Mouse (Mus musculus) thymus, postnatal 36 days (tissue): ENCODE measurements around the gene Nthl1.

Source experiments
- DNase-seq, 2 experiments: peaks; one replicate each; pipeline ENCODE4 v3.0.0; 2022; ENCODE audit warnings: mixed read lengths in 2 of 2

The Nthl1 gene

DNA sequence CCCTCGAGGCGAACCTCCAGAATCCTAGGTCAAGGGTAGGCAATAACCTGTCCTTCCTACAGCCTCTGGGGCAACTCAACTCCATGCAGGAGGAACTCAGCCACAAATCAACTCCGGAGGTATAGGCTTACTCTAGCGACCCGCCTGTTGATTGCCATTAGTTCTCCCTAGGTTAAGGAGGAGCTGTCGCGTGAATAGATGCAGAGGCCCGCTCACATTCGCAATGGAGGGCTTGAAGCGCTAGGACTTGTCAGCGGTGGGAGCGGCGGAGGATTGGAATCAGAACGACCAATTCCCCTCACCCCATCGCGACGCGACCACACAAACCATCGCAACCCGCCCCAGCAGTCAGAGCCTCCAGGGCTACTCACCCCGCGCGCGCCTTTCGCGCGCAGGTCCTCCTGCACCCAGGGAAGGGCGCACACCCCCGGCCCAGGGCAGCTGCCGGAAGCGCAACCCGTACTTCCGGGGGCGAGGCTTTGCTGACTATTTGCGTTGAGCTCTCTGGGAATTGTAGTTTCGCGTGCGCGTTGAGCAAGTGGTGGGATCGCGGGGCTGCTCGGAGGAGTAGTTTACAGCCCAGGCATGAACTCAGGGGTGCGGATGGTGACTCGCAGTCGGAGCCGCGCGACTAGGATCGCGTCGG, at the start of gene Nthl1, which contains the start of gene Tsc2:
Gene Nthl1, plus strand, starts transcription at position 514 of the 646 bp plus-strand sequence.
Gene Tsc2, minus strand, starts transcription at position 464 of the 646 bp plus-strand sequence.
- DNase-seq: peak; percentile 87 to 92

DNA sequence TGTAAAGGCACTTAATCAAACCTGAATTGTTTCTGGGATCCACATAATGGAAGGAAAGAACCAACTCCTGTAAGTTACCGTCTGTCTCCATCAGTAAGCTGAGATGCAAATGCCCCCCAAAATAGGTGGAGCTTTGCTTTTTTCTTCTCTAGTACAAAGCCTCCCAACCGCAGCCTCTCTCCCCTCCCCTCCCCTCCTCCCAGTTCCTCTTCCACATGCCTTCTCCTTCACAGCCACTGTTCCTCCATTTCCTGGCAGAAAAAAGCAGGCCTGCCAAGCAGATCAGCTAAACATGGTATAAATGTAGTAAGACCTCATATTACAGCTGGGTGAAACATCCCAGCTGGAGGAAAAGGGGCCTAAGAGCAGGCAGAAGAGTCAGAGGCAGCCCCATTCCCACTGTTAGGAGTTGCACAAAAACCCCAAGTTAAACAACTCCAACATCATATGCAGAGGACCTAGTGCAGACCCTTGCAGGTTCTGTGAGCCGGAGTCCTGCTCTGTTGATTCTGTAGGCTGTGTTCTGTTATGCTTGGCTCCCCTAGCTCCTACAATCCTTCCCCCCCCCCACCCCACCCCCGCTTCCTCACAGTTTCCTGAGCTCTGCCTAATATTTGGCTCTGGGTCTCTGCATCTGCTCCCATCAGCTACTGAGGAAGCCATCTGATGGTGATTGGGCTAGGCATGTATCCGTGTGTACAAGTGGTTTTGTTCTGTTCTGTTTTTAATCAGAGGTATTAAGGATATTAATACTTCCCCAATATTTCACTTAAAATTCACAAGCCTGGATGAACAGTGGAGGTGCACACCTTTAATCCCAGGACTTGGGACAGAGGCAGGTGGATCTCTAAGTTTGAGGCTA, 48.6 kb upstream of the Nthl1 start:
- no peak for DNase-seq

DNA sequence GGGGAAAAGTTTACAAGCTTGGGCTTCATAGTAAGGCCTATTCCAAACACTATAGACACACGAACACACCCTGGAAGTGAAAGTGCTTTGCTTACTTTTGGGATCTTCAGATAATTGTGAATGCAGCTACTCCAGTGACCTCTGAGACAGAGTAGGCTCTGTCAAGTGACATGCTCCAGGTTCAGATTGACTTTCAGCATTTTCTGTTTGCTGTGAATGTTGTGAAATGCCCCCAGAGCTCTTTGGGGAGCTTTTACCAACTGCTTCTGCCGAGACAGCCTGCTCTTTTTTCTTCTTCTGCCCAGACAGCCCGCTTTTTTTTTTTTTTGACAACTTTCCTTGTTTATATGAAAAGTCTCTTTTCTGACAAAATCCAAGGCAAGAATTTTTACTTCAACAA, 48.0 kb upstream of the Nthl1 start:
- DNase-seq: no peak

DNA sequence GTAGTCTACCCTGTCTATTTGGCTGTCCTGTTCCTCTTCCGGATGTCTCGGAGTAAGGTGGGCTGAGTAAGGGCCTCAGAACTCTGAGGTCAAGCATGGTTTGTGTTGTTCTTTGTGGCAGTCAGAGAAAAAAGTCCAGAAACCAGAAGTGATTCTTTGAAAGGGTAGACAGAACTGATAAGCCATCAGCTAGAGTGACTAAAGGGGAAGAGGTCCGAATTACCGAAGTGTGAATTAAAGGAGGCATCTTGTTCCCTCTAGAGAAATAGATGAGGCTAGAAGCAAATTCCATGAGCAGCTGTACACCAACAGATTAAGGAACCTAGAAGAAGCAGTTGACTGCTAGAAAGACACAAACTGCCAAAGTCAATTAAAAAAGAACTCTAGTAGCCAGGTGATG, 45.9 kb upstream of the Nthl1 start:
- DNase-seq: no peak

DNA sequence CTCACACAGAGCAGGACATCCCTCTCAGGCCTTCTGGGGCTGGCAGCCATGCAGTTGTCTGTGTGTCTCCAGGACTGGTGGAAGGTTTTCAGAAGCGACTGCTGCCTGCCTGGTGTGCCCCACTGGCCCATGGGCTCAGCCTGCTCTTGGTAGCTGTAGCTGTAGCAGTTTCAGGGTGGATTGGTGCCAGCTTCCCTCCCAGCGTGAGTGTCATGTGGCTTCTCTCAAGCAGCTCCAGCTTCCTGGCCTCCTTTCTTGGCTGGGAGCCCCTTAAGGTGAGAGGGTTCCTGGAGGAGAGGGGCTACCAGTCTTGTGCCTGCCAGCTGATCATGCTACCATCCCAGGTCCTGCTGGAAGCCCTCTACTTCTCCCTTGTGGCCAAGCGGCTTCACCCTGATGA, 41.5 kb upstream of the Nthl1 start:
- DNase-seq: no peak

DNA sequence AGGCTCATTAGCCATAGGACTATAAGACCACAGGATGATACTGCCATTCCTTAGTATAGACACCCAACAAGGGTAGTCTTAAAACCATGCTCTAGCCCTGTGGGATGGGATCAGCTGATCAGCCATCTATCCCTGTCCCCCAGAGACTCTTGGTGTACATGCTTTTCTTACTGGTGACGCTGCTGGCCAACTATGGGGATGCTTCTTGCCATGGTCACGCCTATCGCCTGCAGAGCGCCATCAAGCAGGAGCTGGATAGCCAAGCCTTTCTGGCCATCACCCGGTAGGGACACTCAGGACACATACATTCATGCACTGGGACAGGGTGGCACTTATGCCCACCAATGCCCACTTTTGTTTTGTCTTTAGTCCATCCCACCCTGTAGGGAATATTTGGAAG, 40.8 kb upstream of the Nthl1 start:
- no peak for DNase-seq

DNA sequence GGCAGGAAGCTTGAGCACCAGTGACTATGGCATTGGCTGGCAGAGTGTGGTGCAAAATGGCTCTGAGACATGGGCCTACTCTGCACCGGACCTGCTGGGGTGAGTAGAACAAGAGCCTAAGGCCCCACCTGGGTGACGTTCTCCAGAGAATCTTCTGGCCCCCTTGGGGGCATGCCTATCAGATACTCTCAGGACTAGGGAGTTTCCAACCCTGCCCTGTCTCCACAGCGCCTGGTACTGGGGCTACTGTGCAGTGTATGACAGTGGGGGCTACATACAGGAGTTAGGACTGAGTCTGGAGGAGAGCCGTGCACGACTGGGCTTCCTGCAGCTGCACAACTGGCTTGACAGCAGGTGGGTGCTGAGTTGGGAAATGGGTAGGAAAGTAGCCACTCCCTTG, 39.2 kb upstream of the Nthl1 start:
- no peak for DNase-seq

DNA sequence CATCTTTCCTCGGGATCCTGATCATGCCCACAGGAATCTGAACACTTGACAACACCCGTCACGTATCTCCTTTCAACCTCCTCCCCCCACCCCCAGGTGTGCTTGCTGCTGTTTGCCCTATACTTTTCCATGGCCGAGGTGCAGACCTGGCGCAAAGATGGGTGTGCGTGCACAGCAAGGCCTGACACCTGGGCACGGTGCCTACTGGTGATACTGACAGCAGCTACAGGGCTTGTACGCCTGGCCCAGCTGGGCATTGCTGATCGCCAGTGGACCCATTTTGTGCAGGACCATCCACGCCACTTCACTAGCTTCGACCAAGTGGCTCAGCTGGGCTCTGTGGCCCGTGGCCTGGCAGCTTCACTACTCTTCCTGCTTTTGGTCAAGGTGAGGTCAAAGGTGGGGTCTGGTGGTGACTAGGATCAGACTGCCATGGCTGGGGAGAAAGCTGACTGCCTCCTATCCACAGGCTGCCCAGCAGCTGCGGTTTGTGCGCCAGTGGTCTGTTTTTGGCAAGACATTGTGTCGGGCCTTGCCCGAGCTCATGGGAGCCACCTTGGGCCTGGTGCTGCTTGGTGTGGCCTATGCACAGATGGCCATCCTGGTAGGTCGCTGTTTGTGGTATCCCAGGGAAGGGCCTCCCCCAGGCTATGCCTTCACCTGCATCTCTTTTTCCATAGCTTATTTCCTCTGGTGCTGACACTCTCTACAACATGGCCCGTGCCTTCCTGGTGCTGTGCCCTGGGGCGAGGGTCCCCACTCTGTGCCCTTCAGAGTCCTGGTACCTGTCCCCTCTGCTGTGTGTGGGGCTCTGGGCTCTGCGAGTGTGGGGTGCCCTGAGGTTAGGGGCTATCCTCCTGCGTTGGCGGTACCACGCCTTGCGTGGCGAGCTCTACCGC, 38.2 kb upstream of the Nthl1 start:
- DNase-seq: no peak

DNA sequence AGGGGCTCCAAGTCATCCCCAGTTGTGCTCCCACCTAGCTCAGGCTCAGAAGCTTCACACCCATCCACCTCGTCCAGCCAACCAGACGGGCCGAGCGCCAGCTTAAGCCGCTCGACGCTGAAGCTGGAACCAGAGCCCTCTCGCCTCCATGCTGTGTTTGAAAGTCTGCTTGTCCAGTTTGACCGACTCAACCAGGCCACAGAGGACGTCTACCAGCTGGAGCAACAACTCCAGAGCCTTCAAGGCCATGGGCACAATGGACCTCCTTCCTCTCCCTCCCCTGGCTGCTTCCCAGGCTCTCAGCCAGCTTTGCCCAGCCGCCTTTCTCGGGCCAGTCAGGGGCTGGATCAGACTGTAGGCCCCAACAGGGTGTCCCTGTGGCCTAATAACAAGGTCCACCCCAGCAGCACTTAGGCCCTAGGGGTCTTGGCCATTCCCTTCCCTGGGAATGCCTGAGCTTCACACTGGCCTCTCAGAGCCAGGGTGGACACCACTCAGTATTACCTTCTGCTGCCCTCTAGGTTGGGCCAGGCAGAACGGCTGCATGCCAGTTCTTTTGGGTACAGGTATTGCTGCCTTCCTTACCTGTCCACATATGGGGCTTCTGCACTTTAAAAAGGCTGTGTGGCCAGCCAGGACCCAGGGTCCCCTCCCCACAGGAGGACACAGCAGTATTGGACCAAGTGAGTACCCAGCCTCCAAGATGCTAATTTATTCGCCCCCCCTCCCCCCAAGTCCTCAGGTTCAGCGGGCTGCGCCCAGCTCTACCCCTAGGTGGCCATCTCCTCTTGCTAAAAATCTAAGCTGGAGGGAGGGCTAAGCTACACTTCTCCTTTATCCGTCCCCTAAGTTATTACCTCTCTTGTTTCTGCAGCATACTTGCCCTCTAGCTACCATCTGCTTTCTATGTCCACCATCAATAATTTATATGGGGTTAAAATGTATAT, 37.1 kb upstream of the Nthl1 start:
- DNase-seq: no peak

DNA sequence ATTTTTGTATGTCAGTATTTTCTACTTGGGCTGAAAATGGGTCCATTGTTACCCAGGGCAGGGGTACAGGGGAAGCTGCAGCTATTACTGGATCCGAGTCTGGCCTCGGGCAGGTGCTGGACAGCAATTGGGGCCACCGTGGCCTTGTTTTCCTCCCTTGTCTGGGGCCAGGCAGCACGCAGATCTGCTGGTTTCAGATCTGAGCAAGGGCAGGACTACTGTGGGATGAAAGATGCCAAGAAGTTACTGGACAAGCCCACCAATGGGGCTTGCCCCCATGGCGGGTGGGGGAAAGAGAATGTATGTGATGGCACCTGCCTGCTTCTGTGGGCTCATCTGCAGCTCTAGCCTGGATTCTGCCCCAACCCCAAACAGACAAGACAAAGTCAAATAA, 36.4 kb upstream of the Nthl1 start:
- no peak for DNase-seq

DNA sequence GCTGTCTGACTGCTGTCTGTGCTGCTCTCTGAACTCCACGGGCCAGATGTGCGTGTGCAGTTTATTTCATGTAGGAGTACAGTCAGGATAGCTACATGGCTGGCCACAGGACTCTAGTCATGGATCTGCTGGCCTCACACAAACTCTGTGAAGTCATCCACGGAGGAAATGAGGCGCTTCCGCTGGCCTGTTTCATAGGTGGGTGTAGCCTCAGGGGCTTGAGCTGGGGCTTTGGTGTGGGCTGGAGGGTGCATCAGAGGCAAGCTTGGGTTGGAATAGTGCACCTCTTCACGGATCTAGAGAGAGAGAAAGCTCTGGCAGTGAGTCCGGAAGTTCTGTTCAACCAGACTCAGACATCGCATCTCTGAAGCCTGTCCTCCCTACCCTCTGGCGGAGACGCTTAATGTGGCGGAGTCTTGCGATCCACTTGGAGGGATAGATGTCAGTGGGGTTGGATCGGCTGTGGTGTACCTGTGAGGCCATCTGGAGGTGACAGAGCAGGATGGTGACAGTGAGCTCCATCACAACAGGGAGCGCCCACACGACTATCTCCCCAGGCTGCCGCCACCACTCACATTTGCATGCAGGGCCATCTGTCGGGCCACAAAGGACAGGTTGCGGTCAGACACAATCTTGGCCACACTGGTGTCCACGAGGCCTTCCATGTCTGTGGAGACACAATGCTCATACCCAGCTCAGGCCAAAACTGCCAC, 35.9 kb upstream of the Nthl1 start:
- DNase-seq: no peak

DNA sequence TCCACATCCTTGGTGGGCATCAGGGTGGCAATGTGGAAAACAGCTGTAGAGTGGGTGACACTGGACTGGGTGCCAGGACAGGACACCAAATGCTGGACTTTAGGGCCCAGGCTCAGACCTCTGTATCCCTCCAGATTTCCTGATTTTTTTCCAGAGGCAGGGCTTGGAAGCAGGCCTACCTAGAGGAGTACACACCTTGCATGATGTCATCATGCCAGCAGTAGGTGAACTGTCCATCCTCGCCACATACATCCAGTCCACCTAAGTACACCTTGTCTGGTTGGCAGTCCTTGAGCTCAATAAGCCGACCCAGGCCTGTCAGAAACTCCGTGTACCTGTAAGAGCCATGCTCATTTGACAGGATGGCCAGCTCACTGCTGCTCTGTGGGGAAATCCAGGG, 34.5 kb upstream of the Nthl1 start:
- no peak for DNase-seq

DNA sequence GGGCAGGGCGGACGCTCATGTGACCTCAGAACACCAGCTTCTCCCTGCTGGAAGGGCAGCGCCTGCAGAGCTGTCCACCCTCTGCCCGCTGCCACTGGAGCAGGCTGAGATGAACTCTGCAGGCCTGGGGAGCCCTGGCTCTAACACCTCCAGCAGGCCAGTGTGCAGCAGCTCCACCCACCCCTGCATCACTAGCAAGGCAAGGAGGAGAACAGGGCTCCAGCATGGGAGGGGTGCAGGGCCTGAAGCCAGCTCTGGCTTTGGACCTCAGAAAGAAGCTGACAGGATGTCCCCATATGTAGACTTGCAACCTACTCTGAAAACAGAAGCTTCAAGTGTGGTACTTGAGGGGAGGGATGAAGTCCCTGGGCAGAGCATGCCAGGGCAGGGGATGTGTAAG, 32.0 kb upstream of the Nthl1 start:
- no peak for DNase-seq

DNA sequence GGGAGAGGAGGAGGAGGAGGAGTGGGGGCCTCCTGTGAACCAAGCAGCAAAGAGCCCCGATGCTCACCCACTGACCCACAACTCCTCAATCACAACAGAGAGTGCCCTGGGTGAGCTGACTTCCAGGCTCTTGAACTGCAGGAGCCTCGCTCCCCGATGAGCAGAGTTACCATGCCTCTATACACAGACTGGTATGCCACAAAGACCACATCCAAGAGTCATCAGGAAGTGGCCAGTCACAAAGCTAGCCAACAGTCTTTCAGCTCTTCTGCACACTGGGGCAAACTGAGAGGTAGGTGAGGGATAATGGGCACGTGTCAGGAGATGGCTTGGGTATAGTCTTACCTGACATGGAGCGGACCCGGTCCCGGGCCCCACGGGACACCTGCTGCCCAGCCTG, 28.5 kb upstream of the Nthl1 start:
- DNase-seq: no peak

DNA sequence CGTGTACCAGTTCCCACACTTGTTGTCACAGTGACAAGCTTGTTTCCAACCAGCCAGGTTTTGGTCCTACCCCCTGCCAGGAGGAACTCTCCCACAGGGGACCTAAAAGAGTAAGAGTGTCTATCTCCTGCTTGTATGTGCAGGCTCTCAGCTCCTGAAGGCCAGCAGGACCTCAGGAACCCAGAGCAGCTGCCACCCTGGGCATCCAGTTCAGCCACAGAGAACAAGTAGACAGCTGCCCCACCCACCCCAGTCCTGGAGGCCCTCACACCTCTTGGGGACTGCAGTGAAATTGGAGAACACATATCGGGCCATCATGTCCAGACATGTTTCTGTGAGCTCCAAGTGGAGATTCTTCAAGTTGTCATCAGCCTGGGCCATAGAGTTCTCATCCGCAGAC, 27.9 kb upstream of the Nthl1 start:
- no peak for DNase-seq

DNA sequence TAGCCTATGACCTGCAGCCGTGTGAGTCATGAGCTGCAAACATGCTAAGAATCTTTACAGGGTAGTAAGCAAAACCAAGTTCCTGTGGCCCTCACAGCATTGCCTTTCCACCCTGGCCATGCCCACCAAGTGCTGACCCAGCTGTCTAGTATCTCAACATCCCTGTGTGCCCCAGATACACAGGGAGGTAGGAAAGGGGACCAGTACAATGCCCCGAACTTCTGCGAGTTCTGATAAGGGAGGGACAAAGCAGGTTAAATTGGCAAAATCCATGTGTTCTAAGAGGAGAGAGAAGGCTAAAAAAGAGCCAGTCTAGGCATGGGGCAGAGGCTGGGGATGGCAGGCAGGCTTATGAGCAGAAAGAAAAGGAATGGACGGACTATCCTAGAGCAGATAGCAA, 24.1 kb upstream of the Nthl1 start:
- DNase-seq: no peak

DNA sequence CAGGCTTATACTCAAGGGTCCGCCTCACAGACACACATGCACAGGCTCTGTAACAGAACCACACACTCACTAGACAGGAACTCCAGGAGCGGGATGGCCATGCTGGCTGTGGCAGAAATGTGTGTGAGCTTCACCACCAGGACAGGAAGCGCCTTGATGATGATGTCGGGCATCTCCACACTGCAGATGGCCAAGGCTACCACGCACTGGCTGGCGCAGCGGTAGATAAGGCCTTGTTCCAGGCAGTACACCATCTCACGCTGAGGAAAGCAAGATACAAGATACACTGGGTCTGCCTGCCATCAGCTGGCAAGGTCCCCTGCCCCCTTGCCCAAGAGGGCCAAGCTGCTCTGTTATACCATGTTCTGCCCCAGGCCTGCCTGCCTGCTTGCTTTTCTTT, 23.6 kb upstream of the Nthl1 start:
- no peak for DNase-seq

DNA sequence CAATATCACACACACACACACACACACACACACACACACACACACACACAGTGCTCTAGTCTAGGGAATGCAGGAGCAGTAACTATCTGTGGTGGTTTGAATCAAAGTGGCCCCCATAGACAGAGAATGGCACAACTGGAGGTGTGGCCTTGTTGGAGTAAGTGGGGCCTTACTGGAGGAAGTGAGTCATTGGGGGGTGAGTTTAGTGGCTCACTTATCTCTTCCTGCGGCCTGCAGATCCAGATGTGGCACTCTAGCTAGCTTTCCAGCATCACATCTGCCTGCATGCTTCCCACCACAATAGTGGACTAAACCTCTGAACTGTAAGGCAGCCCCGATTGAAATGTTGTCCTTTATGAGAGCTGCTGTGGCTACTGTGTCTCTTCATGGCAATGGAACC, 21.8 kb upstream of the Nthl1 start:
- no peak for DNase-seq

DNA sequence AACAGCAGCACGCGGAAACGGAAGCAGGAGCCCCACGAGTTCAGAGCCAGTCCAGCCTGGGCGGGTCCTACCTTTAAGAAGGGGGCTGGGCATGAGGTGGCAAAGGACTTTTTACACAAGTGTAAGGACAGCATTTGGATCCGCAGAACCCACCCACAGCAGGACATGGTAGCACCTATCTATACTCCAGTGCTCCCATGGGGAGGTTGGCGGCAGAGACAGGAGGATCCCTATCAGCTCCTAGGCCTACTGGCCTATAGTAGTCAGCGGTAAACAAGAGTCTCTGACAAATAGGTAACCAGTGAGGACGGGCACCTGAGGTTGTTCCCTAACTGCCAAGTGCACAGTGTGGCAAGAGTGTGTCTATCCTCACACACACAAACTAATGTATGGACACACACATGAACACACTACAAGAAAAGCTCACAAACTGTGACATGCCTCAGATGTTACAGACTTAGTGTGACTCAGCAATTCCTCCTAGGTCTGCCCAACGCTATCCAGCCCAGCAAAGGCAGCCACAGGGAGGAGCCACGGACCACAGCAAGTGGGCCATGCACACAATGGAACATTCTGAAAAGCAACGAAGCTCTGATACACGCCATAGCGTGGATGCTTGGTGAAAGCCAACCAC, 14.8 kb upstream of the Nthl1 start:
- DNase-seq: no peak

DNA sequence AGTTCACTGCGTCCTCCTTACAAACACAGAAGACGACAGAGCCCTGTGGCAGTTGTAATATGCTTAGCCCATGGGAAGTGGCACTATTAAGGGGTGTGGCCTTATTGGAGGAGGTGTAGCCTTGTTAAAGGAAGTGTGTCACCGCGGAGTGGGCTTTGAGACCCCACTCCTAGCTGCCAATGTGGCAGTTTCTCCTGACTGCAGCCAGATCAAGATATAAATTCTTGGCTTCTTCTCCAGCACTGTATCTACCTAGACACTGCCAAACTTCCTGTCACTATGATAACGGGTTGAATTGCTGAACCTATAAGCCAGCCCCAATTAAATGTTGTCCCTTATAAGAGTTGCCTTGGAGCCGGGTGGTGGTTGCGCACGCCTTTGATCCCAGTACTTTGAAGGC, 7.0 kb upstream of the Nthl1 start:
- DNase-seq: no peak

DNA sequence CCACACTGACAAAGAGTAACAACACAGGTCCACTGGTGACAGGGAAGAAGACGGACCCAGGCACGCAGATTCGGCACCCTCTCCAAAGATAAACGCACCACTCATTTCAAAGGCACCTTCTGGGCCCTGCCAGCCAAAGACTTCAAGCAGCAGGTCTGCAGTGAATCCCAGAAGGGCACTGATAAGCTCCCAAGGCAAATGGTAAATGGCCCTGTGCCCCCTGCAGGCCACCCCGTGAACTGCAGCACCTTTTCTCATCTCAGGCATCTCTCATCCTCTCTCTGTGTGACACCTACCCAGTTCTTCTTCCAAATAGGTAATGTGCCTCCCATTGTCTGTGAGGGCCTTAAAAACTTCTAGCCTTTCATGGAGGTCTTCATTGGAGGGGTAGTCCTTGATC, 3.8 kb upstream of the Nthl1 start:
- DNase-seq: peak; percentile 68 to 74
